Mouse (Mus musculus): ENCODE data around the gene Gdi1. TPM values are rescaled to one million over a fixed set of nuclear protein-coding genes. Genes with fewer than 3 reads are reported as not detected.
A peak's percentile ranks its signal among the peaks of the same experiment; 100 is the strongest.
"Not testable (repeated sequence)": the region's sequence is repeated elsewhere in the genome, so short reads cannot be mapped to it uniquely, and the experiment has no call there.

The Gdi1 gene
- polyA plus RNA-seq, 1 experiment from 2014 or later = 130 TPM

- 38% methylated on average over 2 of the region's 2 CpGs for WGBS
- no peak for ATAC-seq (ENCODE audit: insufficient number of reproducible peaks, insufficient read depth, low FRiP score, low read depth)
Measured at GRCm38 (mm10) chrX:74330166-74330930, 25.6 kb downstream of the Gdi1 start.

GRCm38 (mm10) chrX:74352645-74353466, 48.1 kb downstream of the Gdi1 start:
- Histone ChIP-seq H3K4me2 (ENCODE audit: low read length) (peak overlapping the region; percentile 69), H3K27me3 (ENCODE audit: control insufficient read depth, insufficient read depth, low read length) (no peaks in the 10 kb centered on the region)

More at GRCm38 (mm10) chrX:74330166-74330930, 25.6 kb downstream of the Gdi1 start:
- no peaks in the 10 kb centered on the region for H3K9me3 ChIP-seq (ENCODE audit: control insufficient read depth, low read length)
- H3K4me1 ChIP-seq (ENCODE audit: control insufficient read depth in 2 of 2, insufficient read depth in 2 of 2, low read length in 2 of 2) = peaks cover 5% of the 10 kb centered on the region in 2 experiments; a peak in 2 of 4 replicates
- H3K9ac ChIP-seq (ENCODE audit: low read length) = no peak overlapping the region
- H3K4me3 ChIP-seq (ENCODE audit: control insufficient read depth in 1 of 2, insufficient read depth in 1 of 2, low read depth in 1 of 2, low read length in 2 of 2) = no peak overlapping the region
- H3K27ac ChIP-seq (replicated peaks in 1 of 2; ENCODE audit: control insufficient read depth in 1 of 2, insufficient read depth in 1 of 2, low read depth in 2 of 2, low read length in 2 of 2) = no peak overlapping the region
- peak overlapping the region; percentile 71; the same call in 1 of the 2 replicates for H3K4me2 ChIP-seq (ENCODE audit: low read length)
- H3K27me3 ChIP-seq (ENCODE audit: control insufficient read depth, insufficient read depth, low read length) = no peaks in the 10 kb centered on the region
- H3K36me3 ChIP-seq (ENCODE audit: control insufficient read depth, insufficient read depth, low read length) = peaks cover 9% of the 10 kb centered on the region

GRCm38 (mm10) chrX:74353467-74353770, 48.6 kb downstream of the Gdi1 start, which contains the start of gene Lage3:
TSS of gene Lage3 (minus strand) at chrX:74353618.
- Histone ChIP-seq H3K27me3 (ENCODE audit: control insufficient read depth, insufficient read depth, low read length) (no peaks in the 10 kb centered on the region), H3K36me3 (ENCODE audit: control insufficient read depth, insufficient read depth, low read length) (no peaks in the 10 kb centered on the region), H3K4me1 (ENCODE audit: control insufficient read depth in 2 of 2, insufficient read depth in 2 of 2, low read length in 2 of 2) (no peaks in the 10 kb centered on the region; a peak in 1 of 4 replicates), H3K9ac (ENCODE audit: low read length) (peak within 1 kb of the TSS; percentile 68), H3K9me3 (ENCODE audit: control insufficient read depth, low read length) (no peaks in the 10 kb centered on the region), H3K27ac (replicated peaks in 1 of 2; ENCODE audit: control insufficient read depth in 1 of 2, insufficient read depth in 1 of 2, low read depth in 2 of 2, low read length in 2 of 2) (peak within 1 kb of the TSS; percentile 35 to 44; a peak in 3 of 4 replicates), H3K4me2 (ENCODE audit: low read length) (peak within 1 kb of the TSS; percentile 69), H3K4me3 (ENCODE audit: control insufficient read depth in 1 of 2, insufficient read depth in 1 of 2, low read depth in 1 of 2, low read length in 2 of 2) (peak within 1 kb of the TSS; percentile 50 to 65)
- 7% methylated on average over 13 of the region's 22 CpGs for WGBS
- peak; percentile 79 for ATAC-seq (ENCODE audit: insufficient number of reproducible peaks, insufficient read depth, low FRiP score, low read depth)

More at GRCm38 (mm10) chrX:74352645-74353466, 48.1 kb downstream of the Gdi1 start:
- Histone ChIP-seq H3K36me3 (ENCODE audit: control insufficient read depth, insufficient read depth, low read length) (no peaks in the 10 kb centered on the region), H3K4me3 (ENCODE audit: control insufficient read depth in 1 of 2, insufficient read depth in 1 of 2, low read depth in 1 of 2, low read length in 2 of 2) (peak overlapping the region; percentile 50 to 65), H3K27ac (replicated peaks in 1 of 2; ENCODE audit: control insufficient read depth in 1 of 2, insufficient read depth in 1 of 2, low read depth in 2 of 2, low read length in 2 of 2) (peak overlapping the region; percentile 35 to 44; a peak in 3 of 4 replicates), H3K4me1 (ENCODE audit: control insufficient read depth in 2 of 2, insufficient read depth in 2 of 2, low read length in 2 of 2) (no peaks in the 10 kb centered on the region; a peak in 1 of 4 replicates), H3K9ac (ENCODE audit: low read length) (peak overlapping the region; percentile 68), H3K9me3 (ENCODE audit: control insufficient read depth, low read length) (no peaks in the 10 kb centered on the region)
- no peak for ATAC-seq (ENCODE audit: insufficient number of reproducible peaks, insufficient read depth, low FRiP score, low read depth)
- 28% methylated on average over 13 of the region's 13 CpGs for whole genome bisulfite sequencing

GRCm38 (mm10) chrX:74357069-74357468, 52.3 kb downstream of the Gdi1 start:
- not testable (repeated sequence) for H3K27ac ChIP-seq (replicated peaks in 1 of 2; ENCODE audit: control insufficient read depth in 1 of 2, insufficient read depth in 1 of 2, low read depth in 2 of 2, low read length in 2 of 2); H3K4me3 ChIP-seq (ENCODE audit: control insufficient read depth in 1 of 2, insufficient read depth in 1 of 2, low read depth in 1 of 2, low read length in 2 of 2); ATAC-seq (ENCODE audit: insufficient number of reproducible peaks, insufficient read depth, low FRiP score, low read depth); H3K27me3 ChIP-seq (ENCODE audit: control insufficient read depth, insufficient read depth, low read length); H3K4me2 ChIP-seq (ENCODE audit: low read length); H3K36me3 ChIP-seq (ENCODE audit: control insufficient read depth, insufficient read depth, low read length); H3K9me3 ChIP-seq (ENCODE audit: control insufficient read depth, low read length); H3K4me1 ChIP-seq (ENCODE audit: control insufficient read depth in 2 of 2, insufficient read depth in 2 of 2, low read length in 2 of 2); H3K9ac ChIP-seq (ENCODE audit: low read length)
- WGBS = 90% methylated on average over 2 of the region's 3 CpGs

- Histone ChIP-seq H3K27ac (replicated peaks in 1 of 2; ENCODE audit: control insufficient read depth in 1 of 2, insufficient read depth in 1 of 2, low read depth in 2 of 2, low read length in 2 of 2) (no peak overlapping the region), H3K9ac (ENCODE audit: low read length) (no peak overlapping the region), H3K4me2 (ENCODE audit: low read length) (no peak overlapping the region), H3K27me3 (ENCODE audit: control insufficient read depth, insufficient read depth, low read length) (no peaks in the 10 kb centered on the region), H3K36me3 (ENCODE audit: control insufficient read depth, insufficient read depth, low read length) (no peaks in the 10 kb centered on the region), H3K4me1 (ENCODE audit: control insufficient read depth in 2 of 2, insufficient read depth in 2 of 2, low read length in 2 of 2) (no peaks in the 10 kb centered on the region), H3K4me3 (ENCODE audit: control insufficient read depth in 1 of 2, insufficient read depth in 1 of 2, low read depth in 1 of 2, low read length in 2 of 2) (no peak overlapping the region), H3K9me3 (ENCODE audit: control insufficient read depth, low read length) (no peaks in the 10 kb centered on the region)
- WGBS = 39% methylated on average over 11 of the region's 11 CpGs
- ATAC-seq (ENCODE audit: insufficient number of reproducible peaks, insufficient read depth, low FRiP score, low read depth) = no peak
Measured at GRCm38 (mm10) chrX:74359171-74359570, 54.4 kb downstream of the Gdi1 start.

Small RNA genes lying within 50 kb of the gene (microRNA-seq; reads per million reads assigned to microRNA genes)
- not detected for gene Mir7091
- not detected for gene Mir7092

Other genes starting within 250 kb of the Gdi1 start
- gene Opn1mw, start 177.5 kb upstream of the Gdi1 start, polyA plus RNA-seq (2014; fragmentation: Nextera tagmentation; extraction: Ambion mirVana) = not detected in 2 replicates
- 10.9 and 11.7 TPM in 2 replicates for gene Mecp2, start 169.6 kb upstream of the Gdi1 start, polyA plus RNA-seq (2014; fragmentation: Nextera tagmentation; extraction: Ambion mirVana)
- not detected in 2 replicates for gene Tex28, start 137.2 kb upstream of the Gdi1 start, polyA plus RNA-seq (2014; fragmentation: Nextera tagmentation; extraction: Ambion mirVana)
- gene Tktl1, start 127.7 kb upstream of the Gdi1 start, polyA plus RNA-seq (2014; fragmentation: Nextera tagmentation; extraction: Ambion mirVana) = 0.14 TPM in 1 of 2 replicates, not detected in the other
- 150 and 157 TPM in 2 replicates for gene Flna, start 55.2 kb upstream of the Gdi1 start, polyA plus RNA-seq (2014; fragmentation: Nextera tagmentation; extraction: Ambion mirVana)
- 13.9 and 17.8 TPM in 2 replicates for gene Emd, start 50.3 kb upstream of the Gdi1 start, polyA plus RNA-seq (2014; fragmentation: Nextera tagmentation; extraction: Ambion mirVana)
- 455 and 540 TPM in 2 replicates for gene Rpl10, start 34.2 kb upstream of the Gdi1 start, polyA plus RNA-seq (2014; fragmentation: Nextera tagmentation; extraction: Ambion mirVana)
- gene Taz, start 23.1 kb upstream of the Gdi1 start, polyA plus RNA-seq (2014; fragmentation: Nextera tagmentation; extraction: Ambion mirVana) = 59.5 and 64.5 TPM in 2 replicates
- 15.2 and 17.3 TPM in 2 replicates for gene Dnase1l1, start 22.7 kb upstream of the Gdi1 start, polyA plus RNA-seq (2014; fragmentation: Nextera tagmentation; extraction: Ambion mirVana)
- gene Atp6ap1, start 7.9 kb upstream of the Gdi1 start, polyA plus RNA-seq (2014; fragmentation: Nextera tagmentation; extraction: Ambion mirVana) = 110 and 118 TPM in 2 replicates
- 40.2 and 43.2 TPM in 2 replicates for gene Fam50a, start 8.0 kb downstream of the Gdi1 start, polyA plus RNA-seq (2014; fragmentation: Nextera tagmentation; extraction: Ambion mirVana)
- 3.3 and 5.4 TPM in 2 replicates for gene Plxna3, start 24.1 kb downstream of the Gdi1 start, polyA plus RNA-seq (2014; fragmentation: Nextera tagmentation; extraction: Ambion mirVana)
- gene Lage3, start 48.6 kb downstream of the Gdi1 start, polyA plus RNA-seq (2014; fragmentation: Nextera tagmentation; extraction: Ambion mirVana) = 102 and 103 TPM in 2 replicates
- gene Ubl4a, start 68.2 kb downstream of the Gdi1 start, polyA plus RNA-seq (2014; fragmentation: Nextera tagmentation; extraction: Ambion mirVana) = 64.3 and 67.2 TPM in 2 replicates
- gene Slc10a3, start 68.4 kb downstream of the Gdi1 start, polyA plus RNA-seq (2014; fragmentation: Nextera tagmentation; extraction: Ambion mirVana) = 14.4 and 14.5 TPM in 2 replicates
- 28.1 and 29.9 TPM in 2 replicates for gene Fam3a, start 88.3 kb downstream of the Gdi1 start, polyA plus RNA-seq (2014; fragmentation: Nextera tagmentation; extraction: Ambion mirVana)
- gene Ikbkg, start 88.3 kb downstream of the Gdi1 start, polyA plus RNA-seq (2014; fragmentation: Nextera tagmentation; extraction: Ambion mirVana) = 21.5 and 22.1 TPM in 2 replicates
- gene G6pdx, start 124.2 kb downstream of the Gdi1 start, polyA plus RNA-seq (2014; fragmentation: Nextera tagmentation; extraction: Ambion mirVana) = 16.0 and 17.9 TPM in 2 replicates
- not detected in 2 replicates for gene Gm6880, start 176.4 kb downstream of the Gdi1 start, polyA plus RNA-seq (2014; fragmentation: Nextera tagmentation; extraction: Ambion mirVana)

Data from heart, embryonic 14.5 days (tissue).